Mouse (Mus musculus): Measurements from ENCODE around the gene Gm20532. TPM values are rescaled to one million over a fixed set of nuclear protein-coding genes. Genes with fewer than 3 reads are reported as not detected.

Gm20532 gene
- polyA plus RNA-seq, 1 experiment from 2014 or later, result not detected

DNA sequence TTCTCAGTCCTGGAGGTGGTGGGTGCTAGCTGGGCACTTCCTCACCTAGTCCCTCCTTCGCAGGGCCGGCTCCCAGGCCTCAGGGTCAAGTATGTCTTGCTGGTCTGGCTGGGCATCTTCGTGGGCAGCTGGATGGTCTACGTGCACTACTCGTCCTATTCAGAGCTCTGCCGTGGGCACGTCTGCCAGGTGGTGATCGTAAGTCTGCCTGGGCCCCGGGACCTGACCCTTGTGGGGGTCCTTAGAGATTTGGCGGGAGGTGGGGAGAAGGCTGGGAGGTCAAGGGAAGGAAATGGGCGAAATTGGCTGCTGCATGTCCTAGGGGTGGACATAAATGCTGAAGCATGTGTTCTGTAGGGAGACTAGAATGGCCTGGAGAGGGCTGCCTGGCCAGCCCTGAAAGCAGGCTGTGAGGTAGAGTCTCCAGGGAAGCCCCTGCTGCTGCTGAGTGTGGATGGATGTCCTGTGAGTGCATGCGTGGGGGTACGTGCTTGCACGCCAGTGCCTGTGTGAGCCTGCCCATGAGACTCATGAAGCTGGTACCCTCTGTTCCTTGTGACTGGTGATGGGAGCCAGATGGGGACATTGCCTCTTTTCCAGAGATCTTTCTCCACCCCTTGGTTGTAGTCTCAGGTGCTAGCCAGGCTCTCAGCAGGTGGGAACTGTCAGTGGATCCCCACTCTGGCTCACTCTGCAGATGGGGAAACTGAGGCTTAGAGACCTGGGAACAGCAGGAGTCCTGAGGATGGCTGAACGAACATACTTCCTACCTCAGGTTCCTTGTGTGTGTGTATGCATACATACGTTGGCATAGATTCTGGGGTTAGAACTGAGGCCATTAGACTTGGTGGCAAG is 46.3 kb downstream of the Gm20532 start:
- Histone ChIP-seq H3K4me1 (ENCODE audit: control insufficient read depth, insufficient read depth, low read length) (peaks cover 32% of the 10 kb centered on the region), H3K9ac (ENCODE audit: low read depth, low read length) (no peak overlapping the region), H3K4me2 (ENCODE audit: low read depth, low read length) (no peak overlapping the region), H3K9me3 (ENCODE audit: control insufficient read depth, low read length) (no peaks in the 10 kb centered on the region), H3K27ac (ENCODE audit: low read length) (no peak overlapping the region), H3K27me3 (replicated peaks; ENCODE audit: control insufficient read depth, insufficient read depth, low read length) (no peaks in the 10 kb centered on the region), H3K36me3 (ENCODE audit: control insufficient read depth, insufficient read depth, low read length) (peaks cover 10% of the 10 kb centered on the region), H3K4me3 (ENCODE audit: low read length) (no peak overlapping the region)
- no peak for ATAC-seq
- WGBS, result 83% methylated on average over 16 of the region's 16 CpGs

GRCm38 (mm10) chr2:26633953-26634530 is 47.6 kb downstream of the Gm20532 start:
- Histone ChIP-seq H3K4me2 (ENCODE audit: low read depth, low read length) (no peak overlapping the region), H3K27ac (ENCODE audit: low read length) (no peak overlapping the region), H3K9me3 (ENCODE audit: control insufficient read depth, low read length) (no peaks in the 10 kb centered on the region), H3K4me1 (ENCODE audit: control insufficient read depth, insufficient read depth, low read length) (peaks cover 36% of the 10 kb centered on the region), H3K4me3 (ENCODE audit: low read length) (no peak overlapping the region), H3K27me3 (replicated peaks; ENCODE audit: control insufficient read depth, insufficient read depth, low read length) (no peaks in the 10 kb centered on the region), H3K9ac (ENCODE audit: low read depth, low read length) (no peak overlapping the region), H3K36me3 (ENCODE audit: control insufficient read depth, insufficient read depth, low read length) (peaks cover 11% of the 10 kb centered on the region)
- 67% methylated on average over 4 of the region's 4 CpGs for WGBS
- ATAC-seq, result no peak

DNA sequence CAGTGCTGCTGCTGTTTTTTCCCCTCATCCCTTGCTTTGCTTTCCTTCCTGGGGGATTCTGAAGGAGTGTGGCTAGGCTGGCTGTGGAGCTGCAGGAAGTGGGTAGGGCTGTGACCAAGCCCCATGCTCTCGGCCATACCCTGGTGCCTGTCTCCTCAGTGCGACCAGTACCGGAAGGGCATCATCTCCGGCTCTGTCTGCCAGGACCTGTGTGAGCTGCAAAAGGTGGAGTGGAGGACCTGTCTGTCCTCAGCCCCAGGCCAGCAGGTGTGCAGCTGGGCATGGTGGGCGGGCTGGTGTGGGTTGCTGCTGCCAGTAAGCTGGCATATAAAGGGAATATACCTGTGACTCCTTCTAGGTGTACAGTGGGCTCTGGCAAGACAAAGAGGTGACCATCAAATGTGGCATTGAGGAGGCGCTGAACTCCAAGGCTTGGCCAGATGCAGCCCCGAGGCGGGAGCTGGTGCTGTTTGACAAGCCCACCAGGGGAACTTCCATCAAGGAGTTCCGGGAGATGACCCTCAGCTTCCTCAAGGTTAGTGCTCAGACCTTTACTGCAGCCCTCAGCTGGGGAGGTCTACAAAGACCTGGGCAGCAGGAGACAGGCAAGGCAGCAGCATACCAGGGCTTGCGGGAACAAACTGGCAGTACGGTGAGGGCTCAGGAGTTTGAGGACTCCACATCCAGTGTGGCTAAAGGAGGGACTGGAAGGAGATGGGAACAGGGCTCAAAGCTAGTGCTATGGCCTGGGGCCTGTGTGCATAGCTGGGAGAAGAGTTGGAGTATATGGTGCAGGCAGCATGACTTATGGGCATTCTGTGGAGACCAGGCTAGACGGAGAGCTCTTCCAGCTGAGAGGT is 48.4 kb downstream of the Gm20532 start:
- WGBS, result 64% methylated on average over 12 of the region's 12 CpGs
- no peak overlapping the region for H3K9ac ChIP-seq (ENCODE audit: low read depth, low read length)
- peak overlapping the region; percentile 25; the same call in 1 of the 2 replicates for H3K27ac ChIP-seq (ENCODE audit: low read length)

GRCm38 (mm10) chr2:26635489-26636324 is 49.3 kb downstream of the Gm20532 start:
- ATAC-seq, result 0 out of 2 replicates have a peak, but pooled peaks have one; percentile 8
- Histone ChIP-seq H3K27me3 (replicated peaks; ENCODE audit: control insufficient read depth, insufficient read depth, low read length) (no peaks in the 10 kb centered on the region), H3K36me3 (ENCODE audit: control insufficient read depth, insufficient read depth, low read length) (peaks cover 11% of the 10 kb centered on the region), H3K4me3 (ENCODE audit: low read length) (no peak overlapping the region), H3K9me3 (ENCODE audit: control insufficient read depth, low read length) (no peaks in the 10 kb centered on the region), H3K4me2 (ENCODE audit: low read depth, low read length) (no peak overlapping the region), H3K4me1 (ENCODE audit: control insufficient read depth, insufficient read depth, low read length) (peaks cover 26% of the 10 kb centered on the region), H3K27ac (ENCODE audit: low read length) (peak overlapping the region; percentile 25; the same call in 1 of the 2 replicates), H3K9ac (ENCODE audit: low read depth, low read length) (no peak overlapping the region)
- 68% methylated on average over 21 of the region's 21 CpGs for WGBS

More for the DNA sequence above, 48.4 kb downstream of the Gm20532 start:
- no peak overlapping the region for H3K4me3 ChIP-seq (ENCODE audit: low read length)
- no peak overlapping the region for H3K4me2 ChIP-seq (ENCODE audit: low read depth, low read length)
- H3K36me3 ChIP-seq (ENCODE audit: control insufficient read depth, insufficient read depth, low read length), result peaks cover 11% of the 10 kb centered on the region
- H3K9me3 ChIP-seq (ENCODE audit: control insufficient read depth, low read length), result no peaks in the 10 kb centered on the region
- ATAC-seq, result no peak
- H3K4me1 ChIP-seq (ENCODE audit: control insufficient read depth, insufficient read depth, low read length), result peaks cover 29% of the 10 kb centered on the region
- no peaks in the 10 kb centered on the region for H3K27me3 ChIP-seq (replicated peaks; ENCODE audit: control insufficient read depth, insufficient read depth, low read length)

GRCm38 (mm10) chr2:26636325-26636635 is 49.8 kb downstream of the Gm20532 start:
- Histone ChIP-seq H3K27ac (ENCODE audit: low read length) (no peak overlapping the region), H3K36me3 (ENCODE audit: control insufficient read depth, insufficient read depth, low read length) (peaks cover 11% of the 10 kb centered on the region), H3K4me3 (ENCODE audit: low read length) (no peak overlapping the region), H3K27me3 (replicated peaks; ENCODE audit: control insufficient read depth, insufficient read depth, low read length) (no peaks in the 10 kb centered on the region), H3K9ac (ENCODE audit: low read depth, low read length) (no peak overlapping the region), H3K4me1 (ENCODE audit: control insufficient read depth, insufficient read depth, low read length) (peaks cover 23% of the 10 kb centered on the region), H3K9me3 (ENCODE audit: control insufficient read depth, low read length) (no peaks in the 10 kb centered on the region), H3K4me2 (ENCODE audit: low read depth, low read length) (no peak overlapping the region)
- WGBS, result 31% methylated on average over 2 of the region's 2 CpGs
- ATAC-seq, result no peak

GRCm38 (mm10) chr2:26637316-26637932 is 51.0 kb downstream of the Gm20532 start:
- Histone ChIP-seq H3K4me3 (ENCODE audit: low read length) (no peak overlapping the region), H3K4me2 (ENCODE audit: low read depth, low read length) (peak overlapping the region; percentile 62; the same call in 1 of the 2 replicates), H3K9me3 (ENCODE audit: control insufficient read depth, low read length) (no peaks in the 10 kb centered on the region), H3K36me3 (ENCODE audit: control insufficient read depth, insufficient read depth, low read length) (peaks cover 11% of the 10 kb centered on the region), H3K27me3 (replicated peaks; ENCODE audit: control insufficient read depth, insufficient read depth, low read length) (no peaks in the 10 kb centered on the region), H3K27ac (ENCODE audit: low read length) (no peak overlapping the region), H3K4me1 (ENCODE audit: control insufficient read depth, insufficient read depth, low read length) (peaks cover 25% of the 10 kb centered on the region), H3K9ac (ENCODE audit: low read depth, low read length) (no peak overlapping the region)
- no peak for ATAC-seq
- WGBS, result 75% methylated on average over 4 of the region's 4 CpGs

DNA sequence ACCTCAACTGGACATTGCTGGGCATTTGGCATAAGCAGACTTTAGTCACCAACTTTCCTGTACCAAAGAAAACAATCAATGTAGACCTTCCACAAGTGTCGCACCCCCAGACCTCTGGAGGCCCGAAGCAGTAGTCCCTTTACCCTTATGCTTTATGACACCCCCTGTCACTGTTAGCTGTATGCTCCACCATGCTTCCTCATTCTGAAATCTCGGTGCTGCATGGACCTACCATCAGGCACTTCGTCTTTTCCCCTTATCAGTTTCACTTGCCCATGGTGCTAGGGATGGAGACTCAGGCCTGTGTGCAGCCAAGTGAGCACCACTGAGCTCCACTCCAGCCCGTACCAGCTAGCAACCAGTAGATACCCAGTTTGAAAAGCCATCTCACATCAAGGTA is 51.6 kb downstream of the Gm20532 start:
- peak overlapping the region; percentile 92; the same call in 1 of the 2 replicates for H3K9ac ChIP-seq (ENCODE audit: low read depth, low read length)
- H3K4me1 ChIP-seq (ENCODE audit: control insufficient read depth, insufficient read depth, low read length), result peaks cover 25% of the 10 kb centered on the region
- no peaks in the 10 kb centered on the region for H3K27me3 ChIP-seq (replicated peaks; ENCODE audit: control insufficient read depth, insufficient read depth, low read length)
- peak overlapping the region; percentile 91 for H3K4me3 ChIP-seq (ENCODE audit: low read length)
- peak overlapping the region; percentile 62 for H3K4me2 ChIP-seq (ENCODE audit: low read depth, low read length)
- peaks cover 11% of the 10 kb centered on the region for H3K36me3 ChIP-seq (ENCODE audit: control insufficient read depth, insufficient read depth, low read length)
- H3K9me3 ChIP-seq (ENCODE audit: control insufficient read depth, low read length), result no peaks in the 10 kb centered on the region
- 0 out of 2 replicates have a peak overlapping the region, but pooled peaks have one; percentile 25 for H3K27ac ChIP-seq (ENCODE audit: low read length)
- WGBS, result 77% methylated on average over 5 of the region's 5 CpGs
- ATAC-seq, result no peak

DNA sequence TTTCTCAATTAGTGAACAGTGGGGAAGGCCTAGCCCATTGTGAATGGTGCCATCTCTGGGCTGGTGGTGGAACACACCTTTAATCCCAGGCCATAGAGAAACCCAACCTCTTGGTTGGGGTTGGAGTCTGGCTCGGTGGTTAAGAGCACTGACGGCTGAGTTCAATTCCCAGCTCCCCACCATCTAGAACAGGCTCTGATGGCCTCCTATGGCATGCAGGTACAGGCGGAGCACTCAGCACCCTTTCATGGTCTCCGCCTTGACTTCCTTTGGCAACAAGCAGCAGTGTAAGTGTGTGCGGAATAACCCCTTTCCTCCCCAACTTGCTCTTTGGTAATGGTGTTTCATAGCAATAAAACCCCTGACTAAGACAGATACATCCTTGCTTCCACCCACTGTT is 52.1 kb downstream of the Gm20532 start:
- peaks cover 11% of the 10 kb centered on the region for H3K36me3 ChIP-seq (ENCODE audit: control insufficient read depth, insufficient read depth, low read length)
- H3K9me3 ChIP-seq (ENCODE audit: control insufficient read depth, low read length), result no peaks in the 10 kb centered on the region
- peak overlapping the region; percentile 91 for H3K4me3 ChIP-seq (ENCODE audit: low read length)
- H3K4me1 ChIP-seq (ENCODE audit: control insufficient read depth, insufficient read depth, low read length), result peaks cover 25% of the 10 kb centered on the region
- no peaks in the 10 kb centered on the region for H3K27me3 ChIP-seq (replicated peaks; ENCODE audit: control insufficient read depth, insufficient read depth, low read length)
- peak overlapping the region; percentile 25; the same call in 1 of the 2 replicates for H3K27ac ChIP-seq (ENCODE audit: low read length)
- no peak for ATAC-seq
- H3K4me2 ChIP-seq (ENCODE audit: low read depth, low read length), result peak overlapping the region; percentile 62
- H3K9ac ChIP-seq (ENCODE audit: low read depth, low read length), result peak overlapping the region; percentile 92
- 51% methylated on average over 5 of the region's 5 CpGs for WGBS

Measured in intestine, embryonic 16.5 days (tissue).